Mouse (Mus musculus): Measurements from ENCODE around the gene Spast.

The Spast gene

GRCm38 (mm10) chr17:74424401-74425005, 85.7 kb downstream of the Spast start:
- DNase-seq (ENCODE audit: low spot score): no peak

- no peak for DNase-seq (ENCODE audit: low spot score)
Measured at GRCm38 (mm10) chr17:74430074-74430473, 91.3 kb downstream of the Spast start.

GRCm38 (mm10) chr17:74431481-74431880, 92.7 kb downstream of the Spast start:
- DNase-seq (ENCODE audit: low spot score): no peak

- no peak for DNase-seq (ENCODE audit: low spot score)
Measured at GRCm38 (mm10) chr17:74432631-74433030, 93.8 kb downstream of the Spast start.

- DNase-seq (ENCODE audit: low spot score): no peak
Measured at GRCm38 (mm10) chr17:74437762-74438161, 99.0 kb downstream of the Spast start.

GRCm38 (mm10) chr17:74440486-74440885, 101.7 kb downstream of the Spast start:
- no peak for DNase-seq (ENCODE audit: low spot score)
